Mouse (Mus musculus): ENCODE data around the gene Cbs.
"Not testable (repeated sequence)": the region's sequence is repeated elsewhere in the genome, so short reads cannot be mapped to it uniquely, and the experiment has no call there.

Cbs gene

DNA sequence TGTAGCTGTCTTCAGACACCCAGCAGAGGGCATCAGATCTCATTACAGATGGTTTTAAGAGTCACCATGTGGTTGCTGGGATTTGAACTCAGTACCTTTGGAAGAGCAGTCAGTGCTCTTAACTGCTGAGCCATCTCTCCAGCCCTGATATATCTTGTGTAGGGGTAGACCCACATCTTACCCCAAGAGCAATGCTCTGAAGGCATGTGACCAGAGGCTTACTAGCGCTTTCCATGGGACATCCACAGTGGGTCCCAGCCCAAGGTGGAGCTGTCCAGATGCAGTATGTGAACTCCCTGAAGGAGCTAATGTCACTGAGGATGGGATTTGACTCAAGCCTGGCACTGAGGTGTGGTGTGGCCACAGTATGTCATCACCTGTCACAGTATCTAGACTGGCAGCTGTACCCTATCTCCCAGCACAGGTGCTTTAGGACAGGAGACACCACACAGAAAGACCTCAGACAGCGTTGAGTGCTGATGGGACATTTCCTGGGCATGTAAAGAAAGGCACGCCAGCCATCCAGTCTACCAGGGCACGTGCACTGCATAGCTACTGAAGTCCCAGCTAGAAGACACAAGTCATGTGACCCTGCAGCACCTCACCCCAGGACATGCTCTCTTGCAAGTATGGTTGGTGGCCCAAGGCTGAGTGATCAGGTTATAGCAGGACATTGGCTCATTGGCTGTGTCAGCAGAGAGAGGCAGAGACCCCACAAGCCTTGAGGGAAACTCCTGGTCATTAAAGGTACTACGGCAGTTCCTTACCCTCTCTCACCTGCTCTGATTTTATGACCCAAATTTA, 9.4 kb upstream of the Cbs start:
- DNase-seq (ENCODE audit: low spot score in 2 of 2), result no peak

- DNase-seq (ENCODE audit: low spot score in 2 of 2), result no peak
These were observed 5.9 kb upstream of the Cbs start for GRCm38 (mm10) chr17:31642913-31643312.

GRCm38 (mm10) chr17:31642331-31642730, 5.3 kb upstream of the Cbs start:
- no peak for DNase-seq (ENCODE audit: low spot score in 2 of 2)

DNA sequence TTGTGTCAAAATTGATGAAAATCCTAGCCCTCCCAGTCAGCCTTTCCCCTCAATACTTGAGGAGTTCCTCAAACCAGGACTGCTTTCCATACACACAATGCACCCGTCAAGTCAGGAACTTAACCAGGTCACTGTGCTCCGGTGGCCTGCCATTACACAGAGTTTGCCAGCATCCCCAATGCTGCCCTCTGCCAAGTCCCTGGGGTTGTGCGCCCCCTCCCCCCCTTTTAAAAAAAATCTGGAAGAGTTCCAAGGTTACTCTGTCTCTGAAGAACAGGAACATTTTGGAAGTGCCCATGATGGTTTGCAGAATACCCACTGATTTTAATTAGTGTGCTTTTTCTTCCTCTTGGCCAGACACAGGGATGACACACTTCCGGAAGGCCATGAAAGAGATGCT, 2.6 kb upstream of the Cbs start:
- no peak for DNase-seq (ENCODE audit: low spot score in 2 of 2)

DNA sequence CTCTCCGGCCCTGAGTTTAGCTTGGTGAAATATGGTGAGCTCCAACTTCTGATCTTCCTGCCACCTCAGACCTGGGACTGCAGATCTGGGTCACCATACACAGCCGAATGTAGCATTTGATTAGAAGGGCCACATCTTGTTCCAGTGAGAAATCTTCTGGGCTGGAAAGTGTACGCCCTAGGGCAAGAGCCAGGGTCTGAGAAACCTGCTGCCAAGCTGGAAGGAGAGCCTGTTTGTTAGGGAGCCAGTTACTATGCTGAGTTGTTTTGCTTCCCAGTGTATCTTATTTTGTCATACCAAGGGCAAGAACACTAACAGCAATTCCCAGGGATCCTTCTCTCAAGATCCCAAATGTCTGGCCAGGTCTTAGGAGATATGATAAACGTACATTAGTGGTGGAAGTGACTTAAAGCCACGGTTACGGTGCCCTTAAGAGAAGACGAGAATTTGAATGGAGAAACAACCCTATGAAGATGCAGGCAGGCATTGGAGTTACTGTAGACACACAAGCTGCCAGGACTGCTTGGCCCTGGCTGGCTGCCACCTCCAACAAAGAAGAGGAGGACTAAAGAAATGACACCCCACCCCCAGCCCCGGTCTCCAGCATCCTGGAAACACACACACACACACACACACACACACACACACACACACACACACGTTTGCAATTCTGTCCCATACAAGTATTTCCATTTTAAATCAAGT, 980 bp upstream of the Cbs start:
- DNase-seq (ENCODE audit: low spot score in 2 of 2), result peak in 1 of 2 experiments; percentile 21

DNA sequence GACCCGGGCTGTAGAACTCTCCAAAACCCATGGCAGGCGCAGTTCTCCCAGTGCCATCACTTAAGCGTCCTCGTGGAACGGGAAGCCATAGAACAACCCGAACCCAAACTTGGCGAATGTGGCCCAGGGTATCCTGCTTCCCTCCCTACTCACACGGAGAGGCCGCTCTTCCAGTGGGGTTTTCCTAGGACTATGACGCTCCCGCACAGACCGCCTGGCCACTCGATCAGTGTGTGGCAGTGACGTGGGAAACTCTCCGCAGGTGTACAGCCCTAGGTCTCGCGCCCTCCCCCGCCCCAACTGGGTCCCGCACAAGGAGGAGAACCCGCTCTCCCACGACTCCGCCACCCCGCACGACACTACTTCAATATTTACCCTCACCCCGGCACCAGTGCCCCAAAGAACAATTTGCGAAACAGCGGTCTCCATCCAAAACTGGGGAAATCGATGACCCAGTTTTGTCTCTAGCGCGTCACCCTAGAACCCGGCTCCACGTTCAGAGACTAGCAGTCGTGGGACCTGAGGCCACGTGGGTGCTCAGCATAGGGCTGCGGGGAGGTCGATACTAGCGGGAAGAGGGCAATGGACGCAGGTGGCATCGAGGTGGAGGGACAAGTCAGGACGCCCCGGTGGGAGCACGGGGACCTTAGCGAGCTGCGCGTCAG, 629 bp downstream of the Cbs start:
- no peak for DNase-seq (ENCODE audit: low spot score in 2 of 2)

DNA sequence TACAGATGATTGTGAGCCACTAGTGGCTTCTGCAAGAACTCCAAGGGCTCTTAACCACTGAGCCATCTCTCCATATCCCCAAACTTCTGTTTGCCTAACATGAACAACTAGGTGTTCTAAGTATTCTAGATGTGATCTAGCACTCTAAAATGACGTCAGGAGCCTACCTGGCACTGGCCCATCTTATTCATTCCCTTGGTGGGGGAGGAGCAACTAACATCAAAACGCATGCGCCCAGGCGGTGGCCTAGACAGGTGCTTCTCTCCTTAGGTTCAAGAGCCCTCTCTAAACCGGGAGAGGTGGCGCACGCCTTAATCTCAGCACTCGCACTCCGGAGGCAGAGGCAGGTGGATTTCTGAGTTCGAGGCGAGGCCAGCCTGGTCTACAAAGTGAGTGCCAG, 1.3 kb downstream of the Cbs start:
- no peak for DNase-seq (ENCODE audit: low spot score in 2 of 2)

DNA sequence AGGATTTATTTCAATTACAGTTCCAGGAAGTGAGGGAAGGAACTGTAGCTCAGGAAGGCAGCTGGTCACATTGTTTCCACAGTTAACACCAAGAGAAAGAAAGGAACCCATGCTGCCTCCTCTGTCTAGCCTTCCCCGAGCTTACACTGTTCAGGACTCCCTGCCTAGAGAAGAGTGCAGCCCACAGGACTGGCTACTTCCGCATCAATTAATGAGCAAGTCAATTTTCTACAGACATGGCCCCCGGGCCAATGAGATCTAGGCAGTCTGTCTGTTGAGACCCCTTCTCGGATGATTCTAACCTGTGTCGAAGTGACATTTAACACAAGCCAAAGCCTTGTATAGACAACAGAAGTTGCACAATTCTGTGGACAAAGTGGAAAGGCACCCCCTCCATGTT, 2.1 kb downstream of the Cbs start:
- no peak for DNase-seq (ENCODE audit: low spot score in 2 of 2)

DNA sequence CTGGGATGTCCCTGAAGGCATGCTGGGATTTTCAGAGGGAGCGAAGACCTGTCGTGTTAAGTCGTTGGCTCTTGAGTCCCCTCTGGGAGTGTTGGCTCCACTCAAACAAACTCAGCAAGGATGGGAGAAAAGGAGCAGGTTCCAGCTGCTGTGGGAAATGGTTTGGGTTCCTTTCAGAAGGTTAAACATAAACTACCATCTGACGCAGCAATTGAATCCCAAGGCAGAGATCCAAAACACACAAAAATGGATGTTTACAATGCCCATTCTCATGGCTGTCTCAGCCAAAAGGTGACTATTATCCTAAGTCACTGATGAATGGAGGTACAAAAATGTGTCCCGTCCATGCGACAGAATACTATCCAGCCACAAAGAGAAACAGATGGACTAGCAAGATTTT, 4.0 kb downstream of the Cbs start:
- DNase-seq (ENCODE audit: low spot score in 2 of 2), result no peak

DNA sequence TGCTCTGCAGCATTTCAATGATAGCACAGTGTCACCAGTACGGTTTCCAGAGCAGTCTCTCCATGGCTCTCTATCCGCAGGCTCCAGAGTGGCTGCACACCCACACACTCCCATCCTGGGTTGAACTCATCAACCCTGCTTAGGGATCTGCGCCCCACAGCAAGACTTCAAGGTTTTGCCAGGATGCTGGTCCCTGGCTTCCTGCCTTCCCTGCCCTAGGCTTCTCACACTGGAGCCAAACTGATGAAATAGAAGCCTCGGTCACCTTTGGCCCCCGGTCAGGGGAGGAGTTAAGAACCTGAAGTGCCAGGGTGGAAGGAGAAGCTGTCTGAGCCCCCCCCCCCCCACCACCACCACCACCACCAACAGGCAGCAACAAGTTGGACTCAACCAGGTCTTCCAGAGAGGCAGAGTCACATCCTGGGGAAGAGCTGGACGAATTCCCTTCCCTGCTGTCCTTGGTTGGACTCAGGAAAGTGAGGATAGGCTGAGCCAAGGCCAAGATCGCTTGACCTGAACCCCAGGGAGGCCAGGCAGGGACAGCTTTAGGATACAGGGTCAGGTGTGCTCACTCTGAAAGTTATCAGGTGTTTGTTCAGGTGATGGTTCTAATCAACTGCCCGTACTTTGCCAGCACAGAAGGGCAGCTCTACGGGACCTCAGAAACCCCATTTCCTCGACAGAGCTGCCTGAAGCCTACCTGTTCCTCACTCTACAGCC, 5.8 kb downstream of the Cbs start:
- DNase-seq (ENCODE audit: low spot score in 2 of 2), result no peak

- no peak for DNase-seq (ENCODE audit: low spot score in 2 of 2)
These were observed 9.1 kb downstream of the Cbs start for GRCm38 (mm10) chr17:31627961-31628360.

- DNase-seq (ENCODE audit: low spot score in 2 of 2), result no peak
These were observed 13.9 kb downstream of the Cbs start for GRCm38 (mm10) chr17:31623101-31623500.

DNA sequence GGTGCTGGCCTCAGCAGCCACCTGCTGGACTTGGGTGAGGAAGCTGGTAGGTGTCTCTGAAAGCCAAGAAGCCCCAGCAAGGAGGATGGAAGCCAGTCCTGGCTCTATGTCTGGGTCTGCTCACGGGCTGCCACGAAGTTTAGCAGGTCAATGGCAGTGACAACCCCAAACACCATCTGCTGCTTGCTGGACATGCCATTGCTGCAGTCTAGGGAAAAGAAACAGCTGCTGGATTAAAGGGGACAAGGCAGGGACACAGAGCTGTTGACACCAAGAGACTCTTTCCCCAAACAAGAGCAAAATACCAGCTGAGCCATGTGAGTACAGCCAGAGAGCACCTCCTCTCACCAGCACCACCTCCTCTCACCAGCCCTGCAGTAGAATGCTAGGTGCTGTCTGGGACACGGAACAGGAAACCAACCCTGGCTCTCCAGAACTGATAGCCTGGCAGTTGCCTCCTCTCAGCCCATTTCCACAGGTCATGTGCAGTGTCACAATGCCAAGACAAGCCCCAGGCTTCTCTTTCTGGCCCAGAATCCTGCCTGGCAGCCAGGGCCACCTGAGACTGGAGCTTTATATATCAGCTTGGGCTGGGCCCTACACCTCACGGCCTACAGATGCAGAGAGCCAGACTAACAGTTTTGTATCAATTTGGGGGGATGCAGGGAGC, 23.8 kb downstream of the Cbs start:
- DNase-seq (ENCODE audit: low spot score in 2 of 2), result peak; percentile 52 to 58

DNA sequence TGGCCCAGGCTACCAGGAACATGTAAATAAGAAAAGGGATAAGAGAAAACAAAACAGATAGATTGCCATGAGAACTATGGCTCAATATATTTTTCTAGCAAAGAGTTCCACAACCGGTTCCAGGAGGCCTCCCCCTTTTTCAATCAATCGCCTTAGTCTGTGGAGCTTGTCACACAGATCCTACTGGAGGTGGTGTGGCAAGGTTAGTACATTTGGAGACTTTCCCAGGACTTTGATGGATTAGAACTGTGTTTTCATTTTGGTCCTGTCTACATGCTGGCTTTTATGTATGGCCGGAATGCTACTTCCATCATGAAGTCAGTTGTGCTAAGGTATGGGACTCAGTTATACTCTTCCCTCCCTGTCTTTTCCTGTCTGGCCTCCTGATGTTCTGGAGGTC, 27.1 kb downstream of the Cbs start:
- no peak for DNase-seq (ENCODE audit: low spot score in 2 of 2)

- DNase-seq (ENCODE audit: low spot score in 2 of 2), result not testable (repeated sequence)
These were observed 27.9 kb downstream of the Cbs start for GRCm38 (mm10) chr17:31609173-31609572.

- no peak for DNase-seq (ENCODE audit: low spot score in 2 of 2)
These were observed 29.6 kb downstream of the Cbs start for GRCm38 (mm10) chr17:31607256-31607951.

DNA sequence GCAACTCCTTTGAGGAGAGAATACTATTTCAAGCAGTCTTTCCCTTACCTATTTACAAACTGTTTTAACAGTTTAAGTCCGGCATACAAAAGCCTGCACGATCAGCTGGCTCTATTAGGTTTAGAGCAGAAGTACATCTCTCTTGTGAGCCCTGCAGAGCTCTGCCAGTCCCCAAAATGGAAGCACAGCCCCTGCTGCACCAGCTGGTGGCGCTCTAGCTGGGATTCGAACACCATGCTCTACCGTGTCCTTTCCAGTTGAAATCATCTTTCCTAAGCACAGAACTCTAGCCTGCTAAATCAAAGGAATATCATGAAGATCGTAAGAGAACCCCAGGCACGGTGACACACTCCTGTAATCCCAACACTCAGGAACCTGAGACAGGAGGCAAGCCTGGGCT, 30.6 kb downstream of the Cbs start:
- DNase-seq (ENCODE audit: low spot score in 2 of 2), result no peak

GRCm38 (mm10) chr17:31598593-31598992, 38.4 kb downstream of the Cbs start:
- DNase-seq (ENCODE audit: low spot score in 2 of 2), result no peak

- DNase-seq (ENCODE audit: low spot score in 2 of 2), result no peak
These were observed 39.1 kb downstream of the Cbs start for GRCm38 (mm10) chr17:31597957-31598356.

GRCm38 (mm10) chr17:31595077-31595476, 42.0 kb downstream of the Cbs start:
- DNase-seq (ENCODE audit: low spot score in 2 of 2), result no peak

- DNase-seq (ENCODE audit: low spot score in 2 of 2), result peak; percentile 21 to 28
These were observed 42.4 kb downstream of the Cbs start for GRCm38 (mm10) chr17:31594590-31594989.

Measured in heart, adult 9 months (tissue).